In the genomic region with DNA sequence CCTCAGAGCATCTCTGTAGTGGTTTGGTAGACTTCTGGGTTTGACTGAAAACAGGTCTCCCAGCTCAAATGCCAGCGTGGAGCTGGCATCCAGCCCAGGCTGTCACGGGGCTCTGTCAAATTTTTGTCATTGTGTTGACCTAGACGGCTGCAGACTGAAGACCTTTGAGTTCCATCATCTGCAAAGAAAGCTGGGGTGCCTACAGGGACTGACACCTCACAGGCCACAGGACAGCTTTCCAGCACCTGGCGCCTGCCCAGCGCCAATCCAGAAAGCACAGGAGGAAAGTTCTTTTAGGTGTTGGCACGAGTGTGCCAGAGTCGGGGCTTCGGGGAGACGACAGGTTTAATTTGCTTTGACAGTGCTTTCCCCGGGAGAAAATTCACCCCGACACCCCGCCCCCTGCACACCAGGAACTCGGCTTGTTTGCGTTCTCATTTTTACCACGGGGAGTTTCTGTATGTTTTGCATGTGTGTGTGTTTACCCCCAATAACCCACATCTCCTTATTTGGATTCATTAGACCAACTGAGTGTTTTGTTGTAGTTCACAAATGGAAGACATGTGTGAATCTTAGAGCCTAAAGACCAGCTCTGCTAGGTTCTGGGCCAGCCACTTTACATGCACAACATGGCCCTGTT, we compare ENCODE assay signal across 11 mouse cellular contexts.
DNase-seq lines count a peak whose midpoint lies in the region; ATAC-seq and TF ChIP-seq lines count a peak whose summit lies in the region.
"Had no signal": no experiment of that assay in that cellular context is flagged by ENCODE, and none has a peak within 500 bp of the region (broad histone marks: within the 10 kb centered on the region; RNA-seq: fewer than 3 reads in every experiment).

No protein-coding gene starts in this region.

- H3K27me3 ChIP-seq in heart, embryonic 15.5 days: no peaks in the 10 kb centered on the region
- peaks cover 11% of the 10 kb centered on the region; the same call in 1 of the 2 replicates for H3K27me3 ChIP-seq in heart, embryonic 10.5 days (ENCODE audit: insufficient read depth, poor library complexity, severe bottlenecking)
- no peaks in the 10 kb centered on the region for H3K27me3 ChIP-seq in midbrain, embryonic 14.5 days (ENCODE audit: control insufficient read depth, insufficient read depth, low read length)
- H3K27me3 ChIP-seq in midbrain, embryonic 13.5 days: no peaks in the 10 kb centered on the region
- no peaks in the 10 kb centered on the region for H3K27me3 ChIP-seq in embryonic facial prominence, embryonic 14.5 days (replicated peaks; ENCODE audit: control insufficient read depth, insufficient read depth, low read length)
- H3K27me3 ChIP-seq in stomach, postnatal 0 days (ENCODE audit: control insufficient read depth, insufficient read depth, low read length): no peaks in the 10 kb centered on the region
- H3K27me3 ChIP-seq: liver, embryonic 13.5 days had no signal

- no peak for TF ChIP-seq CTCF in stomach, postnatal 0 days (IDR thresholded peaks at IDR 0.05; ENCODE audit: low read depth)

- DNase-seq in heart, embryonic 10.5 days (ENCODE audit: low spot score): no peak
- peak; percentile 56 for DNase-seq in midbrain, embryonic 14.5 days
- DNase-seq in embryonic facial prominence, embryonic 14.5 days (ENCODE audit: low spot score): peak; percentile 82
- peak; percentile 31 for DNase-seq in stomach, postnatal 0 days (ENCODE audit: low spot score)
- DNase-seq in thymus, postnatal 4 days: no peak
- DNase-seq: liver, embryonic 13.5 days; right cerebral cortex, postnatal 4 days; thymus, adult 18-20 months had no signal

- no peaks in the 10 kb centered on the region for H3K36me3 ChIP-seq in heart, embryonic 15.5 days
- H3K36me3 ChIP-seq in heart, embryonic 10.5 days: peaks cover 10% of the 10 kb centered on the region; the same call in 1 of the 2 replicates
- 0 out of 2 replicates have a peak, but pooled peaks cover 2% of the 10 kb centered on the region for H3K36me3 ChIP-seq in midbrain, embryonic 14.5 days (ENCODE audit: control insufficient read depth, insufficient read depth, low read length)
- H3K36me3 ChIP-seq in midbrain, embryonic 13.5 days: peaks cover 16% of the 10 kb centered on the region
- no peaks in the 10 kb centered on the region; the same call in 1 of the 2 replicates for H3K36me3 ChIP-seq in embryonic facial prominence, embryonic 14.5 days (ENCODE audit: control insufficient read depth, insufficient read depth, low read length)
- H3K36me3 ChIP-seq in stomach, postnatal 0 days (ENCODE audit: control insufficient read depth, insufficient read depth, low read length): no peaks in the 10 kb centered on the region
- H3K36me3 ChIP-seq: liver, embryonic 13.5 days had no signal

- H3K27ac ChIP-seq in heart, embryonic 15.5 days: peak overlapping the region; percentile 15; the same call in 1 of the 2 replicates
- no peak overlapping the region for H3K27ac ChIP-seq in heart, embryonic 10.5 days
- H3K27ac ChIP-seq in midbrain, embryonic 14.5 days (replicated peaks; ENCODE audit: low read depth, low read length): no peak overlapping the region
- H3K27ac ChIP-seq in midbrain, embryonic 13.5 days: no peak overlapping the region
- peak overlapping the region; percentile 52 for H3K27ac ChIP-seq in embryonic facial prominence, embryonic 14.5 days (replicated peaks; ENCODE audit: low read depth, low read length)
- no peak overlapping the region for H3K27ac ChIP-seq in stomach, postnatal 0 days (replicated peaks)
- H3K27ac ChIP-seq: liver, embryonic 13.5 days had no signal

- 38% methylated on average over 15 of the region's 15 CpGs for WGBS in heart, embryonic 15.5 days
- WGBS in heart, embryonic 10.5 days: 74% methylated on average over 15 of the region's 15 CpGs
- 69% methylated on average over 15 of the region's 15 CpGs for WGBS in midbrain, embryonic 14.5 days
- WGBS in midbrain, embryonic 13.5 days: 76% methylated on average over 15 of the region's 15 CpGs
- 33% methylated on average over 15 of the region's 15 CpGs for WGBS in embryonic facial prominence, embryonic 14.5 days
- 45% methylated on average over 15 of the region's 15 CpGs for WGBS in stomach, postnatal 0 days

- no peak for TF ChIP-seq EP300 in stomach, postnatal 0 days (optimal IDR thresholded peaks at IDR 0.05)

- peaks cover 12% of the 10 kb centered on the region for H3K4me1 ChIP-seq in heart, embryonic 15.5 days (replicated peaks)
- H3K4me1 ChIP-seq in heart, embryonic 10.5 days: peaks cover 16% of the 10 kb centered on the region
- H3K4me1 ChIP-seq in midbrain, embryonic 14.5 days (ENCODE audit: control insufficient read depth, insufficient read depth, low read length): peaks cover 5% of the 10 kb centered on the region; the same call in 1 of the 2 replicates
- H3K4me1 ChIP-seq in midbrain, embryonic 13.5 days (replicated peaks): peaks cover 18% of the 10 kb centered on the region
- H3K4me1 ChIP-seq in embryonic facial prominence, embryonic 14.5 days (ENCODE audit: control insufficient read depth, insufficient read depth, low read length): peaks cover 17% of the 10 kb centered on the region
- no peaks in the 10 kb centered on the region for H3K4me1 ChIP-seq in stomach, postnatal 0 days (replicated peaks; ENCODE audit: control insufficient read depth, insufficient read depth)
- H3K4me1 ChIP-seq: megakaryocyte, embryonic 14.5 days had no signal

- no peak; the same call in 1 of the 2 replicates for ATAC-seq in heart, embryonic 15.5 days (replicated peaks; ENCODE audit: insufficient number of reproducible peaks, insufficient read depth, low FRiP score, low read depth)
- no peak for ATAC-seq in midbrain, embryonic 14.5 days (ENCODE audit: low FRiP score, low TSS enrichment)
- no peak for ATAC-seq in midbrain, embryonic 13.5 days
- peak; percentile 52 for ATAC-seq in embryonic facial prominence, embryonic 14.5 days (ENCODE audit: low read depth)
- no peak for ATAC-seq in stomach, postnatal 0 days (ENCODE audit: low FRiP score, low TSS enrichment)

- H3K9me3 ChIP-seq in heart, embryonic 15.5 days (replicated peaks): no peaks in the 10 kb centered on the region
- H3K9me3 ChIP-seq in heart, embryonic 10.5 days: no peaks in the 10 kb centered on the region
- H3K9me3 ChIP-seq in midbrain, embryonic 14.5 days (ENCODE audit: control insufficient read depth, low read length): 0 out of 2 replicates have a peak, but pooled peaks cover 6% of the 10 kb centered on the region
- no peaks in the 10 kb centered on the region for H3K9me3 ChIP-seq in midbrain, embryonic 13.5 days
- H3K9me3 ChIP-seq in embryonic facial prominence, embryonic 14.5 days (ENCODE audit: control insufficient read depth, low read length): peaks cover 8% of the 10 kb centered on the region
- H3K9me3 ChIP-seq in stomach, postnatal 0 days (ENCODE audit: control insufficient read depth, low read length): no peaks in the 10 kb centered on the region

- H3K4me2 ChIP-seq in heart, embryonic 15.5 days: peak overlapping the region; percentile 29
- H3K4me2 ChIP-seq in midbrain, embryonic 14.5 days (ENCODE audit: low read length): no peak overlapping the region
- H3K4me2 ChIP-seq in midbrain, embryonic 13.5 days (replicated peaks): no peak overlapping the region
- H3K4me2 ChIP-seq in embryonic facial prominence, embryonic 14.5 days (ENCODE audit: low read depth, low read length): peak overlapping the region; percentile 6; the same call in 1 of the 2 replicates
- H3K4me2 ChIP-seq in stomach, postnatal 0 days (replicated peaks; ENCODE audit: low read depth): no peak overlapping the region
- H3K4me2 ChIP-seq: liver, embryonic 13.5 days had no signal

- H3K4me3 ChIP-seq in heart, embryonic 15.5 days: no peak overlapping the region
- no peak overlapping the region for H3K4me3 ChIP-seq in heart, embryonic 10.5 days
- no peak overlapping the region for H3K4me3 ChIP-seq in midbrain, embryonic 14.5 days (replicated peaks; ENCODE audit: low read depth, low read length)
- H3K4me3 ChIP-seq in midbrain, embryonic 13.5 days (replicated peaks): no peak overlapping the region
- H3K4me3 ChIP-seq in embryonic facial prominence, embryonic 14.5 days (ENCODE audit: low read depth, low read length): no peak overlapping the region
- no peak overlapping the region for H3K4me3 ChIP-seq in stomach, postnatal 0 days (ENCODE audit: low read depth, low read length)
- H3K4me3 ChIP-seq: liver, embryonic 13.5 days; megakaryocyte, embryonic 14.5 days had no signal

- no peak overlapping the region for H3K9ac ChIP-seq in heart, embryonic 15.5 days
- H3K9ac ChIP-seq in midbrain, embryonic 14.5 days (replicated peaks; ENCODE audit: low read length): no peak overlapping the region
- H3K9ac ChIP-seq in midbrain, embryonic 13.5 days (replicated peaks): no peak overlapping the region
- H3K9ac ChIP-seq in embryonic facial prominence, embryonic 14.5 days (ENCODE audit: low read depth, low read length): no peak overlapping the region
- H3K9ac ChIP-seq in stomach, postnatal 0 days (ENCODE audit: low read length): no peak overlapping the region
- H3K9ac ChIP-seq: liver, embryonic 13.5 days had no signal

Comparison
In these comparisons a context has a peak if more than half of its experiments do, and no peak if none do; other contexts are left out.
1. H3K27ac ChIP-seq: peak in heart, embryonic 15.5 days (single experiment) and embryonic facial prominence, embryonic 14.5 days (single experiment); none in heart, embryonic 10.5 days (single experiment), midbrain, embryonic 14.5 days (single experiment), midbrain, embryonic 13.5 days (single experiment) and stomach, postnatal 0 days (single experiment).
2. H3K4me2 ChIP-seq: peak in heart, embryonic 15.5 days (single experiment) and embryonic facial prominence, embryonic 14.5 days (single experiment); none in midbrain, embryonic 14.5 days (single experiment), midbrain, embryonic 13.5 days (single experiment) and stomach, postnatal 0 days (single experiment).
3. DNase-seq: peak in midbrain, embryonic 14.5 days (single experiment), embryonic facial prominence, embryonic 14.5 days (single experiment) and stomach, postnatal 0 days (single experiment); none in heart, embryonic 10.5 days (single experiment) and thymus, postnatal 4 days (single experiment).